Mouse (Mus musculus) thymus, postnatal 4 days (tissue): ENCODE data around the gene Ccer2.

Source experiments
- DNase-seq: peaks from one replicate; pipeline ENCODE4 v3.0.0; 2021

Gene Ccer2

DNA sequence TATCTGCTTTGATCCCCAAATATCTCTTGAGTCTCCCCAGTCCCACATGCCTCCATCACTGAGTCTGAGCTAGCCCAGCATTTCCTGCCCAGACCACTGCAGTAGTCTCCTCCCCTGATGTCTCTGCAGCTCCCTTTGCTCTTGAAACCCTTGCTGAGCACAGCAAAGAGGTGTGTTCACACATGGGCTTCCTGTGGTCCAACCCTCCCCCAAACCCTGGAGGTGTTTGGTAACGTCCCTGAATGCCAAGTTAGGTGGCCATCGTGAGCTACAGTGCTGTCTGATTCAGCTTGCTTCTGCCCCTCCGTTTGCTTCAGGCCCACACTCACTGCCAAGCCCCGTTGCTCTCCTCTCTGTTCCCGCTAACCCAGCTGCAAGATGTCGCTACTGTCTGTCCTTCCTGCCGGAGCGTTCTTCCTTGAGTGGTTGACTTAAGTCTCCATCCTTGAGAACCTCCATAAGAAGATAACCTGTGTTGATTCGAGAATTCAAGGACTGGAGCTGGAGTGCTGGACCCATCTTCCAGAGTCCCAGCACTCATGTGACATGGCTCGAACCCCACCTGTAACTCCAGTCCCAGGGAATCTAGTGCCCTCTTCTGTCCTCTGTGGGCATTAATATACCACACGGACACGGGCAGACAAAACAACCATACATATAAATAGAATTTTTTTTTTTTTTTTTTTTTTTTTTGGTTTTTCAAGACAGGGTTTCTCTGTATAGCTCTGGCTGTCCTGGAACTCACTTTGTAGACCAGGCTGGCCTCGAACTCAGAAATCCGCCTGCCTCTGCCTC lies 36.6 kb downstream of the Ccer2 start:
- peak; percentile 45 for DNase-seq

DNA sequence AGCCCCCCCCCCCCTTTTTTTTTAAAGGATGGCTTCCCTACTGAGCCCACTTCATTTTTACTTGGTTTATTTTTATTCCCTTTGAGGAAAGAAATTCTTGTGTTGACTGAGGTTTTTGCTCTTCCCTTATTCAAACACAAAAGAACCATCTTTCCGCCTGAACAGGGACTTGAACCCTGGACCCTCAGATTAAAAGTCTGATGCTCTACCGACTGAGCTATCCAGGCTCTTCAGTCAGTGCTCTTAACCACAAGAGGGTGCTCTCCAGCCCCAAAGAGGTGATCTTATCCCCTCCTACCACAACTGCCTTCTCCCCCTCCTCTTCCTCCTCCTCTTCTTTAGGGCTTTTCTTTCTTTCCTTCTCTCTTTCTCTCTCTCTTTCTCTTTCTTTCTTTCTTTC lies 37.9 kb downstream of the Ccer2 start:
- peak; percentile 64 for DNase-seq

- DNase-seq, result no peak
These were observed 38.5 kb downstream of the Ccer2 start for GRCm38 (mm10) chr7:28794496-28794895.

DNA sequence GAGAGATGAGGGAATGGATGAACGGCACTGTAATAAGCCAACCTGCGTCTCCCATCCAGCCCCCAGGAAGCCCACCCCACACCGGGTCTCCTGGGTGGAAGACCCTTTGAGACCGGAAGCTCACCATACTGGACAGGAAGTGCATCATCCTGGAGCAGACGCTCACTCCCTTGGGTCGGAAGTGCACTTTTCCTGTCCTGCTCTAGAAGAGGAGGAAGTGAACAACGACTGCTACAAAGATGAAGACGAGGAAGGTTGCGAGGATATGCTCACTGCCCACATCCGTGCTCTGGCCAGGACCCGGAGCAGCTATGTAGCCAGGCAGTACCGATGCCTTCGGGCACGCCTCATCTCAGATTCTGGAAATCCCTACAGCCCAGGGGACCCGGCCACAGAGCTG lies 39.9 kb downstream of the Ccer2 start:
- DNase-seq, result peak; percentile 44

DNA sequence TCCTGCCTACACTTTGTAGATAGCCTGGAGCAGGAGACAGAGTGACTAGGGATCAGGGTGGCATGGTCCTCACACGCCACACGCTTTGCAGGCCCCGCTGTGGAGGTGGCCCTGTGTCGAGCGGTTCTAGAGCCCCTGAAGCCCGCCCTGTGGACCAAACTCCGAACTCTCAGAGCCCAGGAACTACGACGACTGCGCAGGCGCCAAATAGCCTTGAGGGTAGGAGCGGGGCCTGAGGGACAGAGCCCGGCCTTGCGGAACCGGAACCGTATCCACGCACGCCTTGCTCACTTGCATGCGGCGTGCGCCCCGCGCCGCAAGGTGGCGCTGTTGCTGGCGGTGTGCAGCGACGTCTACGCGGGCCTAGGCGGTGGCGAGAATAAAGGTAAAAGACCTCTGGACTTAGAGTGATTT lies 40.6 kb downstream of the Ccer2 start:
- peak; percentile 90 for DNase-seq

DNA sequence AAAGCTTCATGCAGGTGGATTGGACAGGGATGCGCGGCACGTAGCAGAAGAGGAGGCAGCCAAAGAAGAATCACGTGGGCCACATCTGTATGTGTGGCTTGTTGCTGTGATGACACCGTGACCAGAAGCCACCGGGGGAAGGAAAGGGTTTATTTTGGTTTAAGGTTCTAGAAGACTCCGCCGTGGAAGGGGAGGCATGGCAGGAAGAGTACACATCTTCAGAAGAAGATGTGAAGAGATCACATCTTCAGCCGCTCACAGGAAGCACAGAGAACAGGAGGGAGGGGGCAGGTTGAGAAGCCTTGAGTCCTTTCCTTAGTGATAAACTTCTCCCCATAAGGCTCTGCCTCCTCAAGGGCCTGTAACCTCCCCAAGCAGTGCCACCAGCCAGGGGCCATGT lies 44.0 kb downstream of the Ccer2 start:
- peak; percentile 37 for DNase-seq

DNA sequence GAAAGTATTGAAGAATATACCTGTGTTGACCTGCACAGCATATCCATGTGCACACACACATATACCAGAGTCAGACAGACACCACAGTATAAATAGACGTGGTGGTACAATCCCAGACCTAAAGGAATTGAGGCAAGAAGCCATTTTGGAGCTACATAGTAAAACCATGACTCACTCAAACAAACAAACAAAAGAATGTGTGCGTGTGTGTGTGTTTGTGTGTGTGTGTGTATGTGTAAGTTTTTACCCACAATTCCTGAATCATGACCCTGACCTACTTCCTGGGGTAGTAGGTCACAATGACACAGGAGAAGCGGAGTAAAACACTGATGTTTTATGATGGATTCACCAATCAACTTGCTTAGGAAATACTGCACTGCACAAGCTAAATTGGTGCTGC lies 45.5 kb downstream of the Ccer2 start:
- no peak for DNase-seq

DNA sequence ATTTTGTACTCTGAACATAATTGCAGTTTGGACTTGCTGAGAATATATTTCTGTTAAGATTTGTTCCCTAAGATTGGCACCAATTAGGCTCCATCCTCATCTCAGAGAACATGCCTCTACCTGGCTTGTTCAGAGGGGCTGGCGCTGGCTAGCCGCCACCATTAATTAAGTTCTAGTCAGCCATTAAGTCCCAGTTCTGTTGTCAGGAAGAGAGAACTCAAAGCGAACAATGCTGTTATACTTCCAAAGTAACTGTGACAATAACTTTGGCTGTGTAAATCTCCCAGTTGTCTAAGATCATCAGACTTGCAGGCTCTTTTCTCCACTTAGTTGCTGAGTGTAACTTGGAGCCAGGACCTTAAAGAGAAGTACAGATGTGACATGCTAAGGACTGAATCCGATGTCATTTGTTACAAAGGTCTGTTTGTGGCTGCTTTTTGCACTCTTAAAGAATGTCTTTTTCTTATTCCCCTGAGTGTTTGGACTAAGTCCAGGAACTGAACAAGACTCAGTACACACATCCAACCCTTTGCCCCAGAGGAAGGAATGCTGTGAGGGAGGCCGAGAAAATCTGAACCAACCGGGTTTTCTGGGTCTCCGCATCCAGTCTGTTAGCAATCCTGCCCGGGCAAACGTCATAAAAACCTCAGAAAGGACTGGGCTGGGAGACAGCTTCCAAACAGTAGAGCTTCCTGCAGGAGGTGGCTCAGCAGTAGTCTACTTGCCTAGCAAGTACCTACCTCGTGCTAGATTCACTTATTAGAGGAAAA lies 46.1 kb downstream of the Ccer2 start:
- no peak for DNase-seq

- peak; percentile 19 for DNase-seq
These were observed 47.0 kb downstream of the Ccer2 start for GRCm38 (mm10) chr7:28802846-28803588.

GRCm38 (mm10) chr7:28803756-28804155 lies 47.8 kb downstream of the Ccer2 start:
- no peak for DNase-seq

DNA sequence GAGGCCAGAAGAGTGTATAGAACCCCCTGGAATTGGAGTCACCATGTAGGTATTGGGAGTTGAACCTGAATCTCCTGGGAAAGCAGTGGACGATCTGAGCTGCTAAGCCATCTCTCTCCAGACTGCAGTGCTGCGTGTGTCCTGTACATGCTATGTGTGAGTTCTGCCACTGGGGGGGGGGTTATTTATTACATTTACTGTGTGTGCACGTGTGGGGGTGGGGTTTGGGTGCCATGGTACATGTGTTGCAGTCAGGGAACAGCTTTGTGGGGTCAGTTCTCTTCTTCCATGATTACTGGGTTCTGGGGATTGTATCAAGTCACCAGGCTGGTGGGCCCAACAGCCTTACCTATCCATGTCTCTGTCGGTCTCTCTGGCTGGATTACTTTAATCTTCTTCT lies 50.9 kb downstream of the Ccer2 start:
- DNase-seq, result peak; percentile 70

GRCm38 (mm10) chr7:28807641-28808220 lies 51.8 kb downstream of the Ccer2 start:
- no peak for DNase-seq

- peak; percentile 64 for DNase-seq
These were observed 52.4 kb downstream of the Ccer2 start, which contains the start of gene Hnrnpl for GRCm38 (mm10) chr7:28808221-28808941. TSS of gene Hnrnpl (plus strand) at chr7:28808541.
